Mouse (Mus musculus): ENCODE results near the gene Fam185a. TPM values are rescaled to one million over a fixed set of nuclear protein-coding genes. Genes with fewer than 3 reads are reported as not detected.

The Fam185a gene
- polyA plus RNA-seq, 1 experiment from 2014 or later = 5.7 TPM

DNA sequence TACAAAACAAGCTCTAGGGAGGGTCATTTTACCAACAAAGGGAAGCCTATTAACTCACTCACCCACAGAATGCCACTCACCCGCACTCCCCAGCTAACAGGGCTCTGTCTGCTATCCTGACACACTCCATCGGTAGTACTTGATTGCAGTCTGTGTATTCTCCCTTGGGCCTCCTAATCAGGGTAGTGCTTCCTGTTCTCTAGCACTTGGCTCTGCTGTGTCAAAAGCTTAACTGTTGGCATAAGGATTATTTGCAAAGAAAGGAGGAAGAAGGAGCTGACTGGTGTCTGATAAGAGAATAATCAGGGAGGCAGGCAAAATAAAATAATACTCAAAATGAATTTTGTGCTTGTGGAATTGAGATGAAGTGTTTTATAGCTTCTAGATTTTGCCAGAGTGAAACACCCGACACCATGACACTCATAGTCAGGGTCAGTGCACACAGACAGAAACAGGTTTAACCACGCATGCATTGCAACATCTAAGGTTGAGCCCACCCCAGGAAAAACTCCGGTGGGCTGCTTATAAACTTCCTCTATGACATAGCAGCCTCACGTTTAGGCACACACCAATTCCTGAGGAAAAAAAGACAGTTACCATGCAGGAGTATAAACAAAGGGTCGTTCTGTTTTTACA is 29.4 kb upstream of the Fam185a start:
- Histone ChIP-seq H3K9ac (no peak overlapping the region), H3K4me3 (ENCODE audit: low read depth, low read length) (no peak overlapping the region), H3K27ac (ENCODE audit: low read depth) (peak overlapping the region; percentile 6; the same call in 1 of the 2 replicates), H3K4me1 (ENCODE audit: insufficient read depth) (peaks cover 11% of the 10 kb centered on the region; the same call in 1 of the 2 replicates), H3K4me2 (no peak overlapping the region), H3K9me3 (ENCODE audit: low read depth, low read length) (no peaks in the 10 kb centered on the region), H3K27me3 (ENCODE audit: insufficient read depth, low read length) (no peaks in the 10 kb centered on the region), H3K36me3 (ENCODE audit: insufficient read depth) (no peaks in the 10 kb centered on the region)
- WGBS = 19% methylated on average over 7 of the region's 7 CpGs
- ATAC-seq (ENCODE audit: insufficient read depth) (peak; percentile 75; the same call in 1 of the 2 replicates), DNase-seq (peak; percentile 54)
- no peak for TF ChIP-seq CTCF (IDR thresholded peaks at IDR 0.05; ENCODE audit: low read depth)

DNA sequence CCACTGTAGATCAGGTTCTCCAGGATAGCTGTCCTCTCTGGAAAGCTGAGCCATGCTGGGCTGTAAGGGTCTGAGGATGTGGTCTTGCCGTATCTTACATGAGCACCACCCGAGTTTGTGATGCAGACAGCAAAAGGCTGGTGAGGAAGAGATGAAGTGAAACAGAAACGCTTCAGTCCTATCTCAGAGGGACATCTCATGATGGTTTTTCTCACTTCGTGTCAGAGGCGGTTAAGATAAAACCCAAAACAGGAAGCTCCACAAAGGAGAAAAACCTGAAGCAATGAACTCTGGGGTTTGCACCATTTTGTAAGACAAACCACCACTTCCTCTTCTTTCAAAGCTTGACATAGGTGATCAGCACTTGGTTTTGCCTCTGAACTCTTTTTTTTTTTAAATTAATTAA is 13.5 kb upstream of the Fam185a start:
- H3K27ac ChIP-seq (ENCODE audit: low read depth) = no peak overlapping the region
- no peaks in the 10 kb centered on the region for H3K9me3 ChIP-seq (ENCODE audit: low read depth, low read length)
- no peak for DNase-seq
- no peaks in the 10 kb centered on the region for H3K4me1 ChIP-seq (ENCODE audit: insufficient read depth)
- H3K9ac ChIP-seq = no peak overlapping the region
- no peak overlapping the region for H3K4me2 ChIP-seq
- WGBS = 70% methylated on average over 5 of the region's 5 CpGs
- TF ChIP-seq CTCF (IDR thresholded peaks at IDR 0.05; ENCODE audit: low read depth) = no peak
- H3K27me3 ChIP-seq (ENCODE audit: insufficient read depth, low read length) = no peaks in the 10 kb centered on the region
- ATAC-seq (ENCODE audit: insufficient read depth) = no peak
- H3K36me3 ChIP-seq (ENCODE audit: insufficient read depth) = no peaks in the 10 kb centered on the region
- no peak overlapping the region for H3K4me3 ChIP-seq (ENCODE audit: low read depth, low read length)

DNA sequence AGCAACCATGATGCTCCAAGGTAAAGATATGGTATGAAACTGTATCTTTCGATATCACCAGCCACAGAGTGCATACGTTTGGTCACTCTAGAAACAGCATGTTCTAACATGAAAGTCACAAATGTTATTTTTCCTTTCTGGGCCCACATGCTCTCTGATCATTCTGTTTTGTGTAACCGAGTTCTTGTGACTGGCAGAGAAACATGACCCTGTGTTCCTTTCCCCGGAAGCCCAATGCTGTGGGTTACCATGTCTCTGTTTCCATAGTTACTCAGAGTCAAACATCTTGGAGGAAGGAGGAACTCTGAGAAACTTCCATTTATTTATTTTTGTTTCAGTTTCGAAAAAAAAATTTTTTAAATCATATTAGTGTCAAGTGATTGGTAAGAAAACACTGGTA is 12.7 kb upstream of the Fam185a start:
- 49% methylated on average over 5 of the region's 5 CpGs for WGBS
- peak; percentile 5 for DNase-seq
- Histone ChIP-seq H3K4me1 (ENCODE audit: insufficient read depth) (no peaks in the 10 kb centered on the region), H3K27ac (ENCODE audit: low read depth) (no peak overlapping the region), H3K9me3 (ENCODE audit: low read depth, low read length) (no peaks in the 10 kb centered on the region), H3K27me3 (ENCODE audit: insufficient read depth, low read length) (no peaks in the 10 kb centered on the region), H3K4me3 (ENCODE audit: low read depth, low read length) (no peak overlapping the region), H3K36me3 (ENCODE audit: insufficient read depth) (no peaks in the 10 kb centered on the region), H3K4me2 (no peak overlapping the region), H3K9ac (no peak overlapping the region)
- ATAC-seq (ENCODE audit: insufficient read depth) = no peak
- no peak for TF ChIP-seq CTCF (IDR thresholded peaks at IDR 0.05; ENCODE audit: low read depth)

DNA sequence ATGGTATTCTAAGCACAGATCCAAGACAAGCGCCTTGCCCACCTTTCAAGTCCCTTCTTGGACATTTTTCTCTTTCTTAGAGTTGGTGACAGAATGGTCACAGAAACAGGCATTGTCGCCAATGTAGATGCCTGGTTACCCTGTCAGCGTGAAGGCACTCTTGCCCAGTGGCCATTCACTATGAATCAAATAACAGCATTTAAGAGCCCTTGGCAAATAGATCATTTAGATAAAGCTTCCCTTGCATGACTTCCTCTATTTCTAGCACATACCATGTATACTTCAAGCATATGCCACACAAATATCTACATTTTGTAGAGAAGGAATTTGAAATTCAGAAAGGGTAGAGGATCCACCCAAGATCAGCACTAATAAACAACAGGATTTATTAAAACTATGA is 11.4 kb upstream of the Fam185a start:
- no peaks in the 10 kb centered on the region for H3K27me3 ChIP-seq (ENCODE audit: insufficient read depth, low read length)
- H3K36me3 ChIP-seq (ENCODE audit: insufficient read depth) = no peaks in the 10 kb centered on the region
- no peaks in the 10 kb centered on the region for H3K9me3 ChIP-seq (ENCODE audit: low read depth, low read length)
- H3K27ac ChIP-seq (ENCODE audit: low read depth) = no peak overlapping the region
- WGBS = 75% methylated on average over 3 of the region's 3 CpGs
- H3K9ac ChIP-seq = no peak overlapping the region
- no peak overlapping the region for H3K4me3 ChIP-seq (ENCODE audit: low read depth, low read length)
- TF ChIP-seq CTCF (IDR thresholded peaks at IDR 0.05; ENCODE audit: low read depth) = no peak
- H3K4me2 ChIP-seq = no peak overlapping the region
- ATAC-seq (ENCODE audit: insufficient read depth) (no peak), DNase-seq (no peak)
- H3K4me1 ChIP-seq (ENCODE audit: insufficient read depth) = no peaks in the 10 kb centered on the region

DNA sequence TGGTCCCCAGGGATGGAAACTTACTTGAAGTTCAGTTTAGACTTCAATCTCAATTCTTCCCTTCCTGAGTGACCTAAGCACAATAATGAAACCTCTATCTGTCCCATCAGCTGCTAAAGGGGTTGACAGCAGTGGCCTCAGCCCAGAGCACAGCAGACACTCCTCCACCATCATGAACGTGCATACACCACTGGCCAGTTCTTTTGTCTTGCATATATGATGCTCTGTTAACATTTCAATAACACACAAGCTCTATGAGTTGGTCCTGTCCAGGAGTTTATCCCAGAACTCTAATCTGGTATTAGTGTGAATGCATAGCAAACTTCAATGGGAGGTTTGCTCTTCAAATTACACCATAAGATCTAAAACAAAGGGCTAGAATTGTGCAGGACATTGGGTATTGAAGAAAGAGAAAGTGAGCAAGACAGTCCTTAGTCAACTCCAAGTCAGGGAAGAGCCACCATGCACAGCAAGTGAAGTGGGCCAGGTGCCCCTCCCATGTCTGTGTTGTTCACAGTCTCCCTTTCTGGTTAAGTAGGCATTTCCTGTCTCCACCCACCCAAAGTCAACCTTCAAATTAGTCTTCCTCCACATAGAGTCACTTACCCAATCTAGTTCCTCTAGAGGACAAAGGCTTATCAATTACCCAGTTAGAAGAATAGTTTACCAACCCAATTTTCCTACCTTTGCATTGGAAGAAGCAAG is 10.5 kb upstream of the Fam185a start:
- H3K36me3 ChIP-seq (ENCODE audit: insufficient read depth) = no peaks in the 10 kb centered on the region
- no peak overlapping the region for H3K9ac ChIP-seq
- H3K27ac ChIP-seq (ENCODE audit: low read depth) = no peak overlapping the region
- ATAC-seq (ENCODE audit: insufficient read depth) (no peak), DNase-seq (no peak)
- TF ChIP-seq CTCF (IDR thresholded peaks at IDR 0.05; ENCODE audit: low read depth) = no peak
- H3K4me1 ChIP-seq (ENCODE audit: insufficient read depth) = no peaks in the 10 kb centered on the region
- WGBS = 61% methylated on average over 1 of the region's 1 CpGs
- H3K4me3 ChIP-seq (ENCODE audit: low read depth, low read length) = no peak overlapping the region
- H3K27me3 ChIP-seq (ENCODE audit: insufficient read depth, low read length) = no peaks in the 10 kb centered on the region
- no peak overlapping the region for H3K4me2 ChIP-seq
- H3K9me3 ChIP-seq (ENCODE audit: low read depth, low read length) = no peaks in the 10 kb centered on the region

DNA sequence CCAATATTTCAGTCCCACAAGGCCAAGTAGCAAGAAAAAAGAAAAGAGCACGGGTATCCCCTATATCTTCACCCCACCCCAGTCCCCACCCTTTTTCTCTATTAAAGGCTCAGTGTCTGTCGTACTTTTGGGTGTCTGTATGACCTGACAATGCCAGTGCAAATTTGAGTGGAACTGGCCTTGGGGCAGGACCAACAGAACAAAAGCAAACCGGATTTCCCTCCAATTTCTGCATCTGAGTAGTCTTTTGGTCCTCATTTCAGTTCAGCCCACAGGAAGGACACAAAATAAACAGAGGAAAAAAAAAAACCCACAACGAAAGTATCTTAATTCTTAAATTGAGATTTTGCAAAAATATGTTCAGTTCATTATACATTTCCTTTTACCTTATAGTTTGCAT is 6.1 kb upstream of the Fam185a start:
- TF ChIP-seq CTCF (IDR thresholded peaks at IDR 0.05; ENCODE audit: low read depth) = no peak
- H3K9ac ChIP-seq = no peak overlapping the region
- no peak overlapping the region for H3K4me3 ChIP-seq (ENCODE audit: low read depth, low read length)
- H3K27me3 ChIP-seq (ENCODE audit: insufficient read depth, low read length) = no peaks in the 10 kb centered on the region
- ATAC-seq (ENCODE audit: insufficient read depth) (no peak), DNase-seq (no peak)
- no peaks in the 10 kb centered on the region for H3K9me3 ChIP-seq (ENCODE audit: low read depth, low read length)
- no peak overlapping the region for H3K4me2 ChIP-seq
- 65% methylated on average over 4 of the region's 4 CpGs for WGBS
- no peaks in the 10 kb centered on the region for H3K36me3 ChIP-seq (ENCODE audit: insufficient read depth)
- H3K27ac ChIP-seq (ENCODE audit: low read depth) = no peak overlapping the region
- H3K4me1 ChIP-seq (ENCODE audit: insufficient read depth) = no peaks in the 10 kb centered on the region

DNA sequence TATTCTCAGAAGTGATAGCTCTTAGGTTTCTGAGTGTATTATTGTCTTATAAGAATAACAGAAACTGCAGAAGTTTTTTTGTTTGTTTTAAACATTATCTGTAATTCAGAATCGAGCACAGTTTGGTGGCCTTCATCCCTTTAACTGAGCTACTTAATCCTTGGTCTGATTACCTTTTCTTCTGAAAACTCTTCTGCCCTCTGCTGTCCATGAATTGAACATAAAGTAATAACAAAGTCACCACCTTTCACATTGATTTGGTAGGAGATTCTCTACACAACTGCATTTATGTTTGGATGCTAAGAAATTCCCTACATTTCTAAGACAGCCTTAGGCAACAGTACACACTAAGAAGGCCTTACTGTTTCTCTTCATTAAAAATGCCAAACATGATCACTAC is 4.1 kb upstream of the Fam185a start:
- no peaks in the 10 kb centered on the region for H3K36me3 ChIP-seq (ENCODE audit: insufficient read depth)
- no peaks in the 10 kb centered on the region for H3K9me3 ChIP-seq (ENCODE audit: low read depth, low read length)
- H3K27ac ChIP-seq (ENCODE audit: low read depth) = no peak overlapping the region
- peak; percentile 47 for TF ChIP-seq CTCF (IDR thresholded peaks at IDR 0.05; ENCODE audit: low read depth)
- H3K9ac ChIP-seq = no peak overlapping the region
- H3K4me2 ChIP-seq = no peak overlapping the region
- WGBS = 20% methylated on average over 1 of the region's 1 CpGs
- H3K4me3 ChIP-seq (ENCODE audit: low read depth, low read length) = no peak overlapping the region
- peak; percentile 64 for DNase-seq
- H3K27me3 ChIP-seq (ENCODE audit: insufficient read depth, low read length) = no peaks in the 10 kb centered on the region
- no peaks in the 10 kb centered on the region for H3K4me1 ChIP-seq (ENCODE audit: insufficient read depth)
- ATAC-seq (ENCODE audit: insufficient read depth) = no peak

Data from lung, embryonic 14.5 days (tissue).